Mouse (Mus musculus): ENCODE measurements around the gene Tgfb1. TPM values are rescaled to one million over a fixed set of nuclear protein-coding genes. Genes with fewer than 3 reads are reported as not detected.

Gene Tgfb1
- polyA plus RNA-seq, 1 experiment: 4.9 TPM

- Histone ChIP-seq H3K4me3 (replicated peaks; ENCODE audit: insufficient read depth, low read depth, low read length) (no peak overlapping the region), H3K27me3 (ENCODE audit: control insufficient read depth, insufficient read depth, low read length) (no peaks in the 10 kb centered on the region), H3K27ac (ENCODE audit: insufficient read depth, low read length) (no peak overlapping the region), H3K4me1 (ENCODE audit: control insufficient read depth, insufficient read depth, low read length) (no peaks in the 10 kb centered on the region)
- no peak for DNase-seq
- TF ChIP-seq CTCF (IDR thresholded peaks at IDR 0.05; ENCODE audit: borderline replicate concordance, insufficient read depth, low read depth, low read length) (no peak), POLR2A (IDR thresholded peaks at IDR 0.05; ENCODE audit: borderline replicate concordance, insufficient read depth, low read length) (no peak)
- WGBS: 32% methylated on average over 2 of the region's 2 CpGs
Measured at GRCm38 (mm10) chr7:25729396-25729795, 42.6 kb downstream of the Tgfb1 start.

- Histone ChIP-seq H3K4me3 (replicated peaks; ENCODE audit: insufficient read depth, low read depth, low read length) (no peak overlapping the region), H3K27me3 (ENCODE audit: control insufficient read depth, insufficient read depth, low read length) (no peaks in the 10 kb centered on the region), H3K27ac (ENCODE audit: insufficient read depth, low read length) (no peak overlapping the region), H3K4me1 (ENCODE audit: control insufficient read depth, insufficient read depth, low read length) (no peaks in the 10 kb centered on the region)
- TF ChIP-seq POLR2A (IDR thresholded peaks at IDR 0.05; ENCODE audit: borderline replicate concordance, insufficient read depth, low read length) (no peak), CTCF (IDR thresholded peaks at IDR 0.05; ENCODE audit: borderline replicate concordance, insufficient read depth, low read depth, low read length) (no peak)
- 75% methylated on average over 2 of the region's 2 CpGs for WGBS
- no peak for DNase-seq
Measured at GRCm38 (mm10) chr7:25729862-25730261, 43.1 kb downstream of the Tgfb1 start.

- TF ChIP-seq CTCF (IDR thresholded peaks at IDR 0.05; ENCODE audit: borderline replicate concordance, insufficient read depth, low read depth, low read length) (no peak), POLR2A (IDR thresholded peaks at IDR 0.05; ENCODE audit: borderline replicate concordance, insufficient read depth, low read length) (no peak)
- no peak for DNase-seq
- H3K4me3 ChIP-seq (replicated peaks; ENCODE audit: insufficient read depth, low read depth, low read length): no peak overlapping the region
- 86% methylated on average over 8 of the region's 8 CpGs for WGBS
- H3K27me3 ChIP-seq (ENCODE audit: control insufficient read depth, insufficient read depth, low read length): no peaks in the 10 kb centered on the region
- no peaks in the 10 kb centered on the region for H3K4me1 ChIP-seq (ENCODE audit: control insufficient read depth, insufficient read depth, low read length)
- H3K27ac ChIP-seq (ENCODE audit: insufficient read depth, low read length): no peak overlapping the region
Measured at GRCm38 (mm10) chr7:25731294-25732055, 44.7 kb downstream of the Tgfb1 start.

- H3K4me1 ChIP-seq (ENCODE audit: control insufficient read depth, insufficient read depth, low read length): no peaks in the 10 kb centered on the region
- no peak overlapping the region for H3K27ac ChIP-seq (ENCODE audit: insufficient read depth, low read length)
- 79% methylated on average over 4 of the region's 4 CpGs for WGBS
- no peak for DNase-seq
- H3K4me3 ChIP-seq (replicated peaks; ENCODE audit: insufficient read depth, low read depth, low read length): no peak overlapping the region
- TF ChIP-seq POLR2A (IDR thresholded peaks at IDR 0.05; ENCODE audit: borderline replicate concordance, insufficient read depth, low read length) (no peak), CTCF (IDR thresholded peaks at IDR 0.05; ENCODE audit: borderline replicate concordance, insufficient read depth, low read depth, low read length) (no peak)
- H3K27me3 ChIP-seq (ENCODE audit: control insufficient read depth, insufficient read depth, low read length): no peaks in the 10 kb centered on the region
Measured at GRCm38 (mm10) chr7:25734991-25735390, 48.2 kb downstream of the Tgfb1 start.

GRCm38 (mm10) chr7:25736920-25737319 is 50.1 kb downstream of the Tgfb1 start:
- no peak for DNase-seq
- Histone ChIP-seq H3K4me3 (replicated peaks; ENCODE audit: insufficient read depth, low read depth, low read length) (no peak overlapping the region), H3K4me1 (ENCODE audit: control insufficient read depth, insufficient read depth, low read length) (no peaks in the 10 kb centered on the region), H3K27ac (ENCODE audit: insufficient read depth, low read length) (no peak overlapping the region), H3K27me3 (ENCODE audit: control insufficient read depth, insufficient read depth, low read length) (no peaks in the 10 kb centered on the region)
- TF ChIP-seq CTCF (IDR thresholded peaks at IDR 0.05; ENCODE audit: borderline replicate concordance, insufficient read depth, low read depth, low read length) (peak; percentile 12; the same call in 1 of the 2 replicates), POLR2A (IDR thresholded peaks at IDR 0.05; ENCODE audit: borderline replicate concordance, insufficient read depth, low read length) (no peak)
- 96% methylated on average over 2 of the region's 2 CpGs for WGBS

- WGBS: 90% methylated on average over 3 of the region's 3 CpGs
- H3K4me1 ChIP-seq (ENCODE audit: control insufficient read depth, insufficient read depth, low read length): no peaks in the 10 kb centered on the region
- DNase-seq: no peak
- no peak overlapping the region for H3K4me3 ChIP-seq (replicated peaks; ENCODE audit: insufficient read depth, low read depth, low read length)
- TF ChIP-seq CTCF (IDR thresholded peaks at IDR 0.05; ENCODE audit: borderline replicate concordance, insufficient read depth, low read depth, low read length): no peak
- TF ChIP-seq POLR2A (IDR thresholded peaks at IDR 0.05; ENCODE audit: borderline replicate concordance, insufficient read depth, low read length): no peak
- no peak overlapping the region for H3K27ac ChIP-seq (ENCODE audit: insufficient read depth, low read length)
- H3K27me3 ChIP-seq (ENCODE audit: control insufficient read depth, insufficient read depth, low read length): no peaks in the 10 kb centered on the region
Measured at GRCm38 (mm10) chr7:25738277-25738676, 51.5 kb downstream of the Tgfb1 start.

GRCm38 (mm10) chr7:25746844-25747243 is 60.0 kb downstream of the Tgfb1 start:
- 83% methylated on average over 3 of the region's 3 CpGs for WGBS
- TF ChIP-seq POLR2A (IDR thresholded peaks at IDR 0.05; ENCODE audit: borderline replicate concordance, insufficient read depth, low read length): no peak
- TF ChIP-seq CTCF (IDR thresholded peaks at IDR 0.05; ENCODE audit: borderline replicate concordance, insufficient read depth, low read depth, low read length): no peak
- no peak overlapping the region for H3K4me3 ChIP-seq (replicated peaks; ENCODE audit: insufficient read depth, low read depth, low read length)
- no peak for DNase-seq
- H3K4me1 ChIP-seq (ENCODE audit: control insufficient read depth, insufficient read depth, low read length): no peaks in the 10 kb centered on the region; the same call in 1 of the 2 replicates
- no peak overlapping the region for H3K27ac ChIP-seq (ENCODE audit: insufficient read depth, low read length)
- H3K27me3 ChIP-seq (ENCODE audit: control insufficient read depth, insufficient read depth, low read length): no peaks in the 10 kb centered on the region

- Histone ChIP-seq H3K27me3 (ENCODE audit: control insufficient read depth, insufficient read depth, low read length) (no peaks in the 10 kb centered on the region), H3K27ac (ENCODE audit: insufficient read depth, low read length) (no peak overlapping the region)
- TF ChIP-seq POLR2A (IDR thresholded peaks at IDR 0.05; ENCODE audit: borderline replicate concordance, insufficient read depth, low read length) (no peak), CTCF (IDR thresholded peaks at IDR 0.05; ENCODE audit: borderline replicate concordance, insufficient read depth, low read depth, low read length) (no peak)
Measured at GRCm38 (mm10) chr7:25753076-25753475, 66.3 kb downstream of the Tgfb1 start.

More at GRCm38 (mm10) chr7:25753076-25753475, 66.3 kb downstream of the Tgfb1 start:
- DNase-seq: no peak
- H3K4me1 ChIP-seq (ENCODE audit: control insufficient read depth, insufficient read depth, low read length): no peaks in the 10 kb centered on the region; the same call in 1 of the 2 replicates
- H3K4me3 ChIP-seq (replicated peaks; ENCODE audit: insufficient read depth, low read depth, low read length): peak overlapping the region; percentile 68
